Mouse (Mus musculus): Measurements from ENCODE around the gene 1700056E22Rik.

DNA sequence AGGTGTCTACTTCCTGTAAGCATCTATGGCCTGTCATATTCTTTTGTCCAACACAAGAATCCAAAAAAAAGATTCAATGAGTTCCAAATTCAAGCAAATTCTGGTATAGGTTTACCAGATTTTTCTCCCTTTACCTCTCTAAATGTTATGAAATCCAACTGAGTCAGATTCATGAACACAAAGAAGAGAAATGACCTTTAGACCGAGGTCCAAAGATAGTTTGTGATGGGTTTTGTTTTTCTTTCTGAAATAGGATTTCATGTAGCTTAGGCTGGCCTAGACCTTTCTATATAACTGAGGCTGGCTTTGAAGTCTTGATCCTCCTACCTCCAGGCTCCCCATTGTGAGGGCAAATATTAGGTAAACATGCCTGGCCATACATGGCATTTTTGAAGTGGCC lies 27.8 kb upstream of the 1700056E22Rik start:
- TF ChIP-seq CTCF (IDR thresholded peaks at IDR 0.05; ENCODE audit: borderline replicate concordance, insufficient read depth, low read length) (no peak), POLR2A (IDR thresholded peaks at IDR 0.05; ENCODE audit: low read depth, low read length) (no peak)
